Mouse (Mus musculus) kidney, adult 9 months (tissue): ENCODE data around the gene Rhox6.
A peak's percentile ranks its signal among the peaks of the same experiment; 100 is the strongest.
"Not testable (repeated sequence)": the region's sequence is repeated elsewhere in the genome, so short reads cannot be mapped to it uniquely, and the experiment has no call there.

Source experiments
- DNase-seq: peaks from one replicate; pipeline ENCODE4 v3.0.0; 2022

The Rhox6 gene

DNA sequence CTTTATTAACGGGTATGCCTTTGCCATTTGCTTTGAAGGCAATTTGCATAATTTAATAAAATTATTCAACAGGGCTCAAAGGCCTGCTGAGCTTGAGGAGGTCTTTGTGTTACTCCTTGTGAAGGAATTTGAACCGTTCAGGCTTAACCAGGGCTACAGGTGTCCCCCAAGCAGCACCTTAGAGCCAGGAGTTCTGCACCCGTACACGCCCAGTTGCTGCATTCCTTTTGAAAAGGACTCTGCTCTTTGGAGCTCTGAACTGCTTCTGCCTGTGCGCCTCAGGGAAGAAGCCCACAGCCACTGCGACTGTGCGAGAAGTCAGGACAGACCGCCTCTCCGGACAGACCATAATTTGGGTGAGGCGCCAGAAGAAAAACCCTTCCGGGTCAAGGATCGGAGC lies at the start of gene Rhox6:
Rhox6 (plus strand) TSS at position 301 of the 400 bp plus-strand sequence.
- DNase-seq: not testable (repeated sequence)

DNA sequence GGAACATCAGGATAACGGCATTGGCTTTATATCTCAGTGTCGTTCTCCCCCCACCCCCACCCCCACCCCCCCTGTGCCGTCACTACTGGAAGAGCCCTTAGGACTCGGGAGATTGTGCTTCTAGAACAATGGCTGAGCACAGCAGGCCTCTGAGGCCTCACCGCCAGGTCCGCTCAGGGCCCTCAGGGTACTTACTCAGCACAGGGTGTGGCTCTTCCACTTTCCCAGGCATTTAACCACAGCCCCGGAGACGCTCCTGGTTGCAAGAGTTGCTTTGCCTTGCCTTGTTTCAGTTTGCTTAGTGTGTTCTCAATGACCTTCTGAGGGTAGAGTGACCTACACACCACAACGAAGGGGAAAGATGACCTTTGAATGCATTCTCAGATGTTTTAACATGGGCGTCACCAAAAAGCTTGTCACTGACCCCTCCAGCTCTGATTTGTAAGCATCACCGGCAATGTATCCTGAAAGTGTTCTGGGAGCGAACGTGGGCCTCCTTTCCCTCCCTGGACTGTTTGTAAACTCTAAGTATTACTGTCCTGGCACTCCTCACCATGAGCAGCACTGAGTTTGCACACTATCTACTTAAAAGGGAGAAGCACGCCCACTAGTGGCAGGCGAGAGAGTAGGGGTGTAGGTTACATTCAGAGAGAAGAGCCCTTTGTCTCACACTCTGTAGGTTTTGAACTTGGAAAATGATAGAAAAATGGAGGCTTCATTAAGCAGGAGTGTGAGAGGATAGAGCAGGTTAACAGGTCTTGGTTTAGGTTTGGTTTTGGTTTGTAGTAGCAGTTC lies 19.2 kb upstream of the Rhox6 start:
- peak; percentile 4 for DNase-seq

DNA sequence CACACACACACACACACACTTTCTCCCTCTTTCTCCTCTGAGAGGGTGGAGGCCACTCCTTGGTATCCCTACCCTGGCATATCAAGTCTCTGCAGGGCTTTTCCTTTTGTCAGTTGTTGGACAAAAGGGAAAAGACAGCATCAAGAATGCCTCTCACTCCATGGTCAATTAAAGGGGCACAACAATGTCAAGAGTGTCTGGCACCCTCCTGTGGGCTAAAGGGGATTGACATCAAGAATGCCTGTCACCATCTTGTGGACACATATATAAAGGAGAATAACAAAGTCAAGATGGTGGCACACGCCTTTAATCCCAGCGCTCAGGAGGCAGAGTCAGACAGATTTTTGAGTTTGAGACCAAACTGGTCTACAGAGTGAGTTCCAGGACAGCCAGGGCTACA lies 17.3 kb upstream of the Rhox6 start:
- no peak for DNase-seq

DNA sequence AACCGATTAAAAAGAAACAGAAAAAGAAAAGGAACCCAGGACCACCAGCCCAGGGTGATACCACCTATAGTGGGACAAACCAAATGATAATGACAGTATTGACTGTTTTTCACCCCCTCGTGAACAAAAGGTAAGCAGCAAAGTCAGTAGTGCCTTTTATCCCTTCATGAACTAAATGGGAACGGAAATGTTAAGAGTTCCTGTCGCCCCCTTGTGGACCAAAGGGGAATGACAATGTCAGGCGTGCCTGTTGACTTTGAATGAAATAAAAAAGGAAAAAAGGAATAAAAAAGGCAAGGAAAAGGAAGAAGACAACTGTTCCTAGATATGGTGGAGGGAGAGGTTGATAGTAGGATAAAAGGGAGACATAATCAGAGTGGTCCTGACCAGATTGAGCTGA lies 15.5 kb upstream of the Rhox6 start:
- DNase-seq: peak; percentile 27

DNA sequence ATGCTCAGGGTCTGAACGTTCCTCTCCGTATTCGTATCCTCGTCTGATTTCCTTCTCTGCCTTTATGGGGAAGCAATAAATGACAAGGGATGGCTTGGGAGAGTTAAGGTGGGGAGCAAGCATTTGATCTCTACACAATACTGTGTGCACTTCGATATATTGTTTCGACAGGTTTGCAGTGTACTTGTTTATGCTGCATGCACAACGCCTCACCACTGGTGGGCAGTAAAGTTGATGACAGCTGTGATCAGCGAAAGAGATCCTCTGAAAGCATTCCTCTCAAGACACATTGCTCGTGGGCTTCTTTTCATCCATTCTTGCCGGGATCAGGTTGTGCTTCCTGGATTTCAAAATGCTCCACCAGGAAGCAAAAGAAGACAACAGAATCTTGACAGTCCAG lies 11.0 kb upstream of the Rhox6 start:
- no peak for DNase-seq

DNA sequence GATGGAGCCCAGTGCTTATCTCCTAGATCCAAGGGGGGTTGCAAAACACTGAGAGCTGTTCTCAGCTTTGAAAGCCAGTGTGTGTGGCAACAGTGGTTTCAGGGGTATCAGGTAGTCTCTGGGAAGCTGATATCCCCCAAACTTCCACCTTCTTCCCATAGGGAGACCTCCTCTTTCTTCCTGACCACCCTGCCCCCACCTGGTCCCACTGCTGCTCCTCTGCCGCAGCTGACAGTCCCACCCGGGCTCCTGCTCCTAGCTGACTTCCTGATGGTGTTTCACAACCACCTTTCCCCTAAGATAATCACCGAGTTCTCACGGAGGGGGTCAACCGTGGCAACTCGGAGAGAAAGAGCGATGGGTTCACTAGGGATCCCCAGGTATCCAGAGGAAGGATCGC lies 4.7 kb downstream of the Rhox6 start, which contains the start of gene Rhox7a:
Rhox7a (plus strand) TSS at position 301 of the 400 bp plus-strand sequence.
- not testable (repeated sequence) for DNase-seq

DNA sequence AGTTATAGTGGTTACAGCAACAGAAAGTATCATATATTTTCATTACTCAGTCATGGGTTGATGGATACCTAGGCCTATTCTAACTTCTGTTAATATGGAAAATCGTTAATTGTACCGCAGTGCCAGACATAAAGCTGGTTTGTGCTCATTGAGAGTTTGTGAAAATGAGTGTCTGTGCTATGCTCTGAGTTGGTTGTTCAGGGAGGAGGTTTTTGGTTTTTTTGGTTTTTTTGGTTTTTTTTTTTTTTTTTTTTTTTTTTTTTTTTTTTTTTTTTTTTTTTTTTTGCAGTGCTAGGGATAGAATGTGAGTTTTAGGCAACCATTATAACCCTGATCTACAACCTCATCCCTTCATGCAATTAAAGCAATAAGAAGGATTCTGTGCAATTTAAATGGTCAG lies 44.9 kb downstream of the Rhox6 start:
- DNase-seq: no peak

DNA sequence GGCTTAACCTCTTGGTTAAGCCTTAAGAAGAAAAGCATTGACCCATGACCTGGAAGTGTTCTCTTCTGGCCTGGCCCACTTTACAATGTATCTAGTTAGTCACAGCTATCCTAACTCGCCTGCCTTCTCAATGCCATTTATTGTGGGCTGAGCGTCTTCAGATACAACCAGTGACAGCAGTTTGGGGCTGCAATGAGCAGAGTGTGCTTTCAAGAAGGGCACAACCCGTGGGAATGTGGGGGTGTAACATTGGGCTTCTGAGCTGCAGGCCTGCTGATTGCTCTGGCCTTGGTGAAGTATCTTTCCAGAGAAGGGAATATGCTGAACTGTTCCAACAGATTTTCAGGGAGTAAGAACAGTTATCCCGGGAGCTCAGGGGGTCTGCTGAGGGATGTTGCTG lies 52.1 kb downstream of the Rhox6 start, which contains the start of gene Rhox8:
Rhox8 (minus strand) TSS at position 101 of the 400 bp plus-strand sequence.
- no peak for DNase-seq
